Mouse (Mus musculus): ENCODE data around the gene Mmgt2.

The Mmgt2 gene

GRCm38 (mm10) chr11:62701218-62701617 lies 52.8 kb downstream of the Mmgt2 start:
- DNase-seq (ENCODE audit: low spot score in 2 of 2), result no peak

- no peak for DNase-seq (ENCODE audit: low spot score in 2 of 2)
These were observed 57.7 kb downstream of the Mmgt2 start for GRCm38 (mm10) chr11:62706141-62706540.

GRCm38 (mm10) chr11:62708252-62708651 lies 59.8 kb downstream of the Mmgt2 start:
- no peak for DNase-seq (ENCODE audit: low spot score in 2 of 2)

- no peak for DNase-seq (ENCODE audit: low spot score in 2 of 2)
These were observed 62.2 kb downstream of the Mmgt2 start for GRCm38 (mm10) chr11:62710657-62711056.
